Mouse (Mus musculus): ENCODE results near the gene Bcorl1. TPM values are rescaled to one million over a fixed set of nuclear protein-coding genes. Genes with fewer than 3 reads are reported as not detected.

The Bcorl1 gene
- polyA plus RNA-seq, 1 experiment from 2014 or later, result 7.5 TPM

- no peak overlapping the region for H3K4me2 ChIP-seq (replicated peaks)
- no peak overlapping the region for H3K9ac ChIP-seq (replicated peaks)
- no peak for ATAC-seq (replicated peaks)
- H3K36me3 ChIP-seq, result peaks cover 29% of the 10 kb centered on the region
- 0 out of 2 replicates have a peak, but pooled peaks cover 4% of the 10 kb centered on the region for H3K4me1 ChIP-seq
- H3K9me3 ChIP-seq, result no peaks in the 10 kb centered on the region
- 51% methylated on average over 3 of the region's 3 CpGs for WGBS
- no peak overlapping the region for H3K4me3 ChIP-seq
- no peaks in the 10 kb centered on the region for H3K27me3 ChIP-seq
- no peak overlapping the region for H3K27ac ChIP-seq (replicated peaks)
Observed at GRCm38 (mm10) chrX:48405141-48405540, 64.0 kb downstream of the Bcorl1 start.

GRCm38 (mm10) chrX:48409611-48410387, 68.6 kb downstream of the Bcorl1 start:
- H3K9me3 ChIP-seq, result no peaks in the 10 kb centered on the region
- WGBS, result 15% methylated on average over 36 of the region's 36 CpGs
- peak; percentile 89 for ATAC-seq (replicated peaks)

GRCm38 (mm10) chrX:48410388-48410776, 69.2 kb downstream of the Bcorl1 start:
- WGBS, result 43% methylated on average over 7 of the region's 7 CpGs

More at GRCm38 (mm10) chrX:48409611-48410387, 68.6 kb downstream of the Bcorl1 start:
- no peaks in the 10 kb centered on the region for H3K36me3 ChIP-seq
- 0 out of 2 replicates have a peak, but pooled peaks cover 4% of the 10 kb centered on the region for H3K4me1 ChIP-seq
- H3K4me2 ChIP-seq (replicated peaks), result peak overlapping the region; percentile 51
- no peak overlapping the region for H3K9ac ChIP-seq (replicated peaks)
- no peaks in the 10 kb centered on the region for H3K27me3 ChIP-seq
- H3K4me3 ChIP-seq, result peak overlapping the region; percentile 50
- no peak overlapping the region for H3K27ac ChIP-seq (replicated peaks)

GRCm38 (mm10) chrX:48412629-48413028, 71.5 kb downstream of the Bcorl1 start:
- no peak overlapping the region for H3K4me3 ChIP-seq
- no peak overlapping the region for H3K9ac ChIP-seq (replicated peaks)
- H3K4me1 ChIP-seq, result 0 out of 2 replicates have a peak, but pooled peaks cover 4% of the 10 kb centered on the region
- H3K9me3 ChIP-seq, result no peaks in the 10 kb centered on the region
- no peaks in the 10 kb centered on the region for H3K36me3 ChIP-seq
- no peak for ATAC-seq (replicated peaks)
- H3K27me3 ChIP-seq, result no peaks in the 10 kb centered on the region
- no peak overlapping the region for H3K4me2 ChIP-seq (replicated peaks)
- 82% methylated on average over 6 of the region's 6 CpGs for WGBS
- no peak overlapping the region for H3K27ac ChIP-seq (replicated peaks)

More at GRCm38 (mm10) chrX:48410388-48410776, 69.2 kb downstream of the Bcorl1 start:
- Histone ChIP-seq H3K4me1 (0 out of 2 replicates have a peak, but pooled peaks cover 4% of the 10 kb centered on the region), H3K9ac (replicated peaks) (no peak overlapping the region), H3K36me3 (no peaks in the 10 kb centered on the region), H3K4me3 (peak overlapping the region; percentile 50; the same call in 1 of the 2 replicates), H3K9me3 (no peaks in the 10 kb centered on the region), H3K27me3 (no peaks in the 10 kb centered on the region), H3K4me2 (replicated peaks) (peak overlapping the region; percentile 51; the same call in 1 of the 2 replicates), H3K27ac (replicated peaks) (no peak overlapping the region)
- ATAC-seq (replicated peaks), result peak; percentile 29

GRCm38 (mm10) chrX:48414291-48414690, 73.1 kb downstream of the Bcorl1 start:
- Histone ChIP-seq H3K4me2 (replicated peaks) (no peak overlapping the region), H3K4me1 (0 out of 2 replicates have a peak, but pooled peaks cover 4% of the 10 kb centered on the region), H3K27me3 (no peaks in the 10 kb centered on the region), H3K9me3 (no peaks in the 10 kb centered on the region), H3K4me3 (no peak overlapping the region), H3K27ac (replicated peaks) (no peak overlapping the region), H3K36me3 (no peaks in the 10 kb centered on the region), H3K9ac (replicated peaks) (no peak overlapping the region)
- WGBS, result 84% methylated on average over 5 of the region's 5 CpGs
- no peak for ATAC-seq (replicated peaks)

- H3K9ac ChIP-seq (replicated peaks), result no peak overlapping the region
- no peaks in the 10 kb centered on the region for H3K36me3 ChIP-seq
- no peaks in the 10 kb centered on the region for H3K4me1 ChIP-seq
- H3K4me3 ChIP-seq, result no peak overlapping the region
- no peak overlapping the region for H3K27ac ChIP-seq (replicated peaks)
- H3K27me3 ChIP-seq, result no peaks in the 10 kb centered on the region
- H3K4me2 ChIP-seq (replicated peaks), result no peak overlapping the region
- no peak for ATAC-seq (replicated peaks)
- WGBS, result 87% methylated on average over 2 of the region's 2 CpGs
- no peaks in the 10 kb centered on the region for H3K9me3 ChIP-seq
Observed at GRCm38 (mm10) chrX:48418417-48418816, 77.3 kb downstream of the Bcorl1 start.

GRCm38 (mm10) chrX:48422986-48423385, 81.8 kb downstream of the Bcorl1 start:
- Histone ChIP-seq H3K9ac (replicated peaks) (no peak overlapping the region), H3K36me3 (no peaks in the 10 kb centered on the region), H3K27me3 (no peaks in the 10 kb centered on the region), H3K9me3 (no peaks in the 10 kb centered on the region), H3K4me1 (no peaks in the 10 kb centered on the region), H3K27ac (replicated peaks) (no peak overlapping the region), H3K4me3 (no peak overlapping the region), H3K4me2 (replicated peaks) (no peak overlapping the region)
- ATAC-seq (replicated peaks), result no peak
- 41% methylated on average over 4 of the region's 4 CpGs for WGBS

GRCm38 (mm10) chrX:48423671-48424070, 82.5 kb downstream of the Bcorl1 start:
- Histone ChIP-seq H3K9ac (replicated peaks) (no peak overlapping the region), H3K27me3 (no peaks in the 10 kb centered on the region), H3K4me2 (replicated peaks) (no peak overlapping the region), H3K4me1 (no peaks in the 10 kb centered on the region), H3K36me3 (no peaks in the 10 kb centered on the region), H3K4me3 (no peak overlapping the region), H3K9me3 (no peaks in the 10 kb centered on the region), H3K27ac (replicated peaks) (no peak overlapping the region)
- WGBS, result 90% methylated on average over 1 of the region's 1 CpGs
- ATAC-seq (replicated peaks), result no peak

GRCm38 (mm10) chrX:48424583-48424982, 83.4 kb downstream of the Bcorl1 start:
- H3K27ac ChIP-seq (replicated peaks), result no peak overlapping the region
- H3K9me3 ChIP-seq, result no peaks in the 10 kb centered on the region
- H3K27me3 ChIP-seq, result no peaks in the 10 kb centered on the region
- no peak overlapping the region for H3K4me2 ChIP-seq (replicated peaks)
- no peak overlapping the region for H3K4me3 ChIP-seq
- no peak overlapping the region for H3K9ac ChIP-seq (replicated peaks)
- H3K36me3 ChIP-seq, result no peaks in the 10 kb centered on the region
- WGBS, result 64% methylated on average over 3 of the region's 3 CpGs
- no peak for ATAC-seq (replicated peaks)
- H3K4me1 ChIP-seq, result no peaks in the 10 kb centered on the region

- H3K4me2 ChIP-seq (replicated peaks), result no peak overlapping the region
- 79% methylated on average over 7 of the region's 7 CpGs for WGBS
- no peak overlapping the region for H3K27ac ChIP-seq (replicated peaks)
- no peak overlapping the region for H3K9ac ChIP-seq (replicated peaks)
- no peaks in the 10 kb centered on the region for H3K36me3 ChIP-seq
- no peaks in the 10 kb centered on the region for H3K27me3 ChIP-seq
- ATAC-seq (replicated peaks), result no peak
- H3K9me3 ChIP-seq, result no peaks in the 10 kb centered on the region
- H3K4me1 ChIP-seq, result no peaks in the 10 kb centered on the region
- no peak overlapping the region for H3K4me3 ChIP-seq
Observed at GRCm38 (mm10) chrX:48425280-48425679, 84.1 kb downstream of the Bcorl1 start.

- Histone ChIP-seq H3K4me1 (no peaks in the 10 kb centered on the region), H3K9ac (replicated peaks) (no peak overlapping the region), H3K36me3 (no peaks in the 10 kb centered on the region), H3K27me3 (no peaks in the 10 kb centered on the region), H3K4me3 (no peak overlapping the region), H3K9me3 (no peaks in the 10 kb centered on the region), H3K27ac (replicated peaks) (no peak overlapping the region), H3K4me2 (replicated peaks) (no peak overlapping the region)
- 86% methylated on average over 6 of the region's 6 CpGs for WGBS
- ATAC-seq (replicated peaks), result no peak
Observed at GRCm38 (mm10) chrX:48428241-48428640, 87.1 kb downstream of the Bcorl1 start.

GRCm38 (mm10) chrX:48428642-48429041, 87.5 kb downstream of the Bcorl1 start:
- no peak overlapping the region for H3K4me3 ChIP-seq
- no peaks in the 10 kb centered on the region for H3K9me3 ChIP-seq
- no peak overlapping the region for H3K9ac ChIP-seq (replicated peaks)
- H3K4me2 ChIP-seq (replicated peaks), result no peak overlapping the region
- no peak for ATAC-seq (replicated peaks)
- H3K4me1 ChIP-seq, result no peaks in the 10 kb centered on the region
- H3K36me3 ChIP-seq, result no peaks in the 10 kb centered on the region
- no peaks in the 10 kb centered on the region for H3K27me3 ChIP-seq
- no peak overlapping the region for H3K27ac ChIP-seq (replicated peaks)
- 90% methylated on average over 8 of the region's 8 CpGs for WGBS

GRCm38 (mm10) chrX:48429100-48429499, 87.9 kb downstream of the Bcorl1 start:
- ATAC-seq (replicated peaks), result no peak
- H3K4me3 ChIP-seq, result no peak overlapping the region
- no peak overlapping the region for H3K27ac ChIP-seq (replicated peaks)
- H3K4me2 ChIP-seq (replicated peaks), result no peak overlapping the region
- H3K9ac ChIP-seq (replicated peaks), result no peak overlapping the region
- no peaks in the 10 kb centered on the region for H3K27me3 ChIP-seq
- no peaks in the 10 kb centered on the region for H3K4me1 ChIP-seq
- no peaks in the 10 kb centered on the region for H3K36me3 ChIP-seq
- no peaks in the 10 kb centered on the region for H3K9me3 ChIP-seq

Measured in forebrain, embryonic 15.5 days (tissue).